Mouse (Mus musculus): ENCODE measurements at regions not wholly inside any gene's neighbourhood (a gene's known extent, or its start where the extent isn't known, plus 50 kb on each side); places are given as distances from the start of the nearest gene placed in this dataset.

GRCm38 (mm10) chr6:117422846-117423573 lies 254.7 kb downstream of the Cxcl12 start:
- no peak for DNase-seq (ENCODE audit: low read depth, low spot score)

GRCm38 (mm10) chr6:117426363-117426762 lies 258.0 kb downstream of the Cxcl12 start:
- DNase-seq (ENCODE audit: low read depth, low spot score): no peak

GRCm38 (mm10) chr6:117427351-117428142 lies 259.2 kb downstream of the Cxcl12 start:
- DNase-seq (ENCODE audit: low read depth, low spot score): peak; percentile 29

GRCm38 (mm10) chr6:117428441-117428840 lies 260.1 kb downstream of the Cxcl12 start:
- DNase-seq (ENCODE audit: low read depth, low spot score): no peak

- peak; percentile 94 for DNase-seq (ENCODE audit: low read depth, low spot score)
Observed at GRCm38 (mm10) chr6:117430876-117431781, 262.8 kb downstream of the Cxcl12 start.

GRCm38 (mm10) chr6:117436851-117437250 lies 268.5 kb downstream of the Cxcl12 start:
- no peak for DNase-seq (ENCODE audit: low read depth, low spot score)

GRCm38 (mm10) chr6:117437411-117438101 lies 269.2 kb downstream of the Cxcl12 start:
- no peak for DNase-seq (ENCODE audit: low read depth, low spot score)

- no peak for DNase-seq (ENCODE audit: low read depth, low spot score)
Observed at GRCm38 (mm10) chr6:117448652-117449051, 280.3 kb downstream of the Cxcl12 start.

GRCm38 (mm10) chr6:117451001-117451400 lies 282.7 kb downstream of the Cxcl12 start:
- DNase-seq (ENCODE audit: low read depth, low spot score): no peak

- no peak for DNase-seq (ENCODE audit: low read depth, low spot score)
Observed at GRCm38 (mm10) chr6:117460193-117460592, 291.9 kb downstream of the Cxcl12 start.

GRCm38 (mm10) chr6:117465165-117465564 lies 296.8 kb downstream of the Cxcl12 start:
- no peak for DNase-seq (ENCODE audit: low read depth, low spot score)

GRCm38 (mm10) chr6:117465606-117466174 lies 297.4 kb downstream of the Cxcl12 start:
- DNase-seq (ENCODE audit: low read depth, low spot score): no peak

GRCm38 (mm10) chr6:117479376-117479775 lies 311.0 kb downstream of the Cxcl12 start:
- no peak for DNase-seq (ENCODE audit: low read depth, low spot score)

- no peak for DNase-seq (ENCODE audit: low read depth, low spot score)
Observed at GRCm38 (mm10) chr6:117480396-117480795, 312.1 kb downstream of the Cxcl12 start.

- no peak for DNase-seq (ENCODE audit: low read depth, low spot score)
Observed at GRCm38 (mm10) chr6:117489161-117489560, 320.8 kb downstream of the Cxcl12 start.

GRCm38 (mm10) chr6:117489761-117490396 lies 321.5 kb downstream of the Cxcl12 start:
- DNase-seq (ENCODE audit: low read depth, low spot score): no peak

- no peak for DNase-seq (ENCODE audit: low read depth, low spot score)
Observed at GRCm38 (mm10) chr6:117494971-117495370, 326.6 kb downstream of the Cxcl12 start.

- DNase-seq (ENCODE audit: low read depth, low spot score): no peak
Observed at GRCm38 (mm10) chr6:117497337-117497736, 329.0 kb downstream of the Cxcl12 start.

- no peak for DNase-seq (ENCODE audit: low read depth, low spot score)
Observed at GRCm38 (mm10) chr6:117497904-117498303, 329.6 kb downstream of the Cxcl12 start.

GRCm38 (mm10) chr6:117502346-117502745 lies 334.0 kb downstream of the Cxcl12 start:
- no peak for DNase-seq (ENCODE audit: low read depth, low spot score)

All from A20 (cell line).